Mouse (Mus musculus) ovary, postnatal 36 days (tissue): ENCODE data around the gene Gse1.

Experiments
- DNase-seq: peaks from one replicate; pipeline ENCODE4 v3.0.0; 2022; ENCODE audit warnings: low spot score, mixed read lengths

The Gse1 gene

GRCm38 (mm10) chr8:120575801-120576200 lies 347.5 kb downstream of the Gse1 start:
- DNase-seq: no peak

GRCm38 (mm10) chr8:120577821-120578220 lies 349.6 kb downstream of the Gse1 start:
- no peak for DNase-seq

- no peak for DNase-seq
Observed at GRCm38 (mm10) chr8:120580336-120581000, 352.2 kb downstream of the Gse1 start.

- DNase-seq: no peak
Observed at GRCm38 (mm10) chr8:120581329-120581728, 353.1 kb downstream of the Gse1 start.

GRCm38 (mm10) chr8:120581811-120582210 lies 353.6 kb downstream of the Gse1 start:
- DNase-seq: no peak

GRCm38 (mm10) chr8:120585521-120585920 lies 357.3 kb downstream of the Gse1 start:
- no peak for DNase-seq

- DNase-seq: peak; percentile 99
Observed at GRCm38 (mm10) chr8:120588908-120589771, 360.9 kb downstream of the Gse1 start, which contains the start of gene Gins2. Gene Gins2 (minus strand): TSS chr8:120589304.

GRCm38 (mm10) chr8:120589921-120590320 lies 361.7 kb downstream of the Gse1 start:
- DNase-seq: no peak

GRCm38 (mm10) chr8:120591587-120592292 lies 363.5 kb downstream of the Gse1 start:
- DNase-seq: no peak

- DNase-seq: no peak
Observed at GRCm38 (mm10) chr8:120594571-120594970, 366.3 kb downstream of the Gse1 start.

- peak; percentile 34 for DNase-seq
Observed at GRCm38 (mm10) chr8:120595963-120596362, 367.7 kb downstream of the Gse1 start.

- no peak for DNase-seq
Observed at GRCm38 (mm10) chr8:120598579-120598978, 370.3 kb downstream of the Gse1 start.

- peak; percentile 76 for DNase-seq
Observed at GRCm38 (mm10) chr8:120599504-120599903, 371.2 kb downstream of the Gse1 start.

GRCm38 (mm10) chr8:120602672-120603071 lies 374.4 kb downstream of the Gse1 start:
- DNase-seq: no peak

- DNase-seq: no peak
Observed at GRCm38 (mm10) chr8:120607460-120607859, 379.2 kb downstream of the Gse1 start.

- DNase-seq: peak; percentile 56
Observed at GRCm38 (mm10) chr8:120607885-120608284, 379.6 kb downstream of the Gse1 start.

GRCm38 (mm10) chr8:120610824-120611223 lies 382.6 kb downstream of the Gse1 start:
- no peak for DNase-seq

GRCm38 (mm10) chr8:120614491-120614890 lies 386.2 kb downstream of the Gse1 start:
- no peak for DNase-seq

GRCm38 (mm10) chr8:120616663-120617626 lies 388.7 kb downstream of the Gse1 start:
- no peak for DNase-seq

GRCm38 (mm10) chr8:120618110-120618509 lies 389.9 kb downstream of the Gse1 start:
- DNase-seq: peak; percentile 64
